Mouse (Mus musculus) adrenal gland, postnatal 14 days (tissue): ENCODE data around the gene Jsrp1. TPM values are rescaled to one million over a fixed set of nuclear protein-coding genes. Genes with fewer than 3 reads are reported as not detected.
A peak's percentile ranks its signal among the peaks of the same experiment; 100 is the strongest.
"Not testable (repeated sequence)": the region's sequence is repeated elsewhere in the genome, so short reads cannot be mapped to it uniquely, and the experiment has no call there.

Source experiments
- DNase-seq: peaks from one replicate; pipeline ENCODE4 v3.0.0; 2021; ENCODE audit warnings: mixed read lengths
- total RNA-seq: library from RNA; stranded (reverse); gene quantifications from 2 replicates; pipeline ENCODE4 v1.2.3, GENCODE M21; 2021

Gene Jsrp1
- total RNA-seq, 1 experiment from 2014 or later: 3.1 TPM

- DNase-seq: no peak
These were observed 19.5 kb upstream of the Jsrp1 start for GRCm38 (mm10) chr10:80832818-80833217.

- peak; percentile 85 for DNase-seq
These were observed 17.8 kb upstream of the Jsrp1 start for GRCm38 (mm10) chr10:80831136-80831535.

- DNase-seq: no peak
These were observed 16.3 kb upstream of the Jsrp1 start for GRCm38 (mm10) chr10:80829359-80830278.

GRCm38 (mm10) chr10:80828587-80828986 is 15.3 kb upstream of the Jsrp1 start:
- not testable (repeated sequence) for DNase-seq

GRCm38 (mm10) chr10:80827870-80828420 is 14.6 kb upstream of the Jsrp1 start:
- no peak for DNase-seq

GRCm38 (mm10) chr10:80827063-80827869 is 14.0 kb upstream of the Jsrp1 start:
- no peak for DNase-seq

GRCm38 (mm10) chr10:80826151-80827062 is 13.1 kb upstream of the Jsrp1 start, which contains the start of gene Oaz1:
TSS of gene Oaz1 (plus strand) at chr10:80826656.
- peak; percentile 98 for DNase-seq

- no peak for DNase-seq
These were observed 11.5 kb upstream of the Jsrp1 start for GRCm38 (mm10) chr10:80824827-80825226.

- no peak for DNase-seq
These were observed 10.7 kb upstream of the Jsrp1 start for GRCm38 (mm10) chr10:80823847-80824643.

- no peak for DNase-seq
These were observed 10.0 kb upstream of the Jsrp1 start for GRCm38 (mm10) chr10:80823316-80823715.

- DNase-seq: no peak
These were observed 9.2 kb upstream of the Jsrp1 start for GRCm38 (mm10) chr10:80822528-80822927.

GRCm38 (mm10) chr10:80821991-80822390 is 8.7 kb upstream of the Jsrp1 start:
- peak; percentile 43 for DNase-seq

GRCm38 (mm10) chr10:80819406-80819805 is 6.1 kb upstream of the Jsrp1 start:
- no peak for DNase-seq

GRCm38 (mm10) chr10:80818599-80819281 is 5.4 kb upstream of the Jsrp1 start:
- DNase-seq: no peak

GRCm38 (mm10) chr10:80817955-80818354 is 4.7 kb upstream of the Jsrp1 start:
- not testable (repeated sequence) for DNase-seq

- peak; percentile 65 for DNase-seq
These were observed 3.9 kb upstream of the Jsrp1 start for GRCm38 (mm10) chr10:80817164-80817563.

- not testable (repeated sequence) for DNase-seq
These were observed 3.0 kb upstream of the Jsrp1 start for GRCm38 (mm10) chr10:80816303-80816702.

- DNase-seq: no peak
These were observed 1.5 kb upstream of the Jsrp1 start for GRCm38 (mm10) chr10:80814800-80815199.

- DNase-seq: peak; percentile 77
These were observed 782 bp downstream of the Jsrp1 start for GRCm38 (mm10) chr10:80812391-80813041.
